Mouse (Mus musculus): ENCODE results near the gene Dusp5.
"Not testable (repeated sequence)": the region's sequence is repeated elsewhere in the genome, so short reads cannot be mapped to it uniquely, and the experiment has no call there.

GRCm38 (mm10) chr19:53587686-53588085 lies 58.8 kb downstream of the Dusp5 start:
- TF ChIP-seq CTCF (IDR thresholded peaks at IDR 0.05; ENCODE audit: control insufficient read depth, insufficient read depth, insufficient read length); MAX (IDR thresholded peaks at IDR 0.05); MYOG (IDR thresholded peaks at IDR 0.05; ENCODE audit: control insufficient read depth, extremely low read depth, insufficient read length): not testable (repeated sequence)
